Mouse (Mus musculus) embryonic stem cell, embryonic (primary cell): ENCODE measurements around the gene Lrrc8e.

Source experiments
- CTCF ChIA-PET, 4 experiments: fragments of 300-600 bp in 2 of 4; fragments of 350-600 bp in 2 of 4; sonication (Branson Sonifier 250); formaldehyde crosslinking; loops; one replicate each; lab custom pipeline; 2022; ENCODE audit warnings: inconsistent platforms in 2 of 4; lab: Charles Lee
- POLR2A ChIA-PET, 4 experiments: fragments of 300-600 bp in 2 of 4; fragments of 350-600 bp in 2 of 4; sonication (Branson Sonifier 250); formaldehyde crosslinking; loops; one replicate each; lab custom pipeline; 2022; ENCODE audit warnings: antibody characterized with exemption in 4 of 4, inconsistent platforms in 1 of 4; lab: Charles Lee

Gene Lrrc8e

GRCm38 (mm10) chr8:4226739-4227347 lies at the start of gene Lrrc8e:
Gene Lrrc8e, plus strand, starts transcription at chr8:4226827.
- CTCF ChIA-PET: interaction anchor here in 2 of 4 experiments (0.7 to 2.2 kb wide), 6 partner anchors 9 to 34 kb away, joined by 3 to 6 read pairs (median 4); partner anchors contain the start of genes Map2k7 (in 1 of the 2) and Prr36 (in 1 of the 2)
- POLR2A ChIA-PET: interaction anchor here (0.5 to 4.9 kb wide), 19 partner anchors 10 to 649 kb away, joined by 3 to 47 read pairs (median 4); partner anchors contain the start of genes Gm49320 (in 3 of the 4), Map2k7 (in 3 of the 4) and Prr36 (in 2 of the 4)

- ChIA-PET POLR2A (interaction anchor here in 2 of 4 experiments (0.7 to 1.2 kb wide), 2 partner anchors 9 to 18 kb away, joined by 3 to 5 read pairs; no protein-coding TSS in a partner anchor), CTCF (interaction anchor here in 2 of 4 experiments (0.7 to 0.9 kb wide), 2 partner anchors 9 to 34 kb away, joined by 3 read pairs; partner anchors contain the start of gene Prr36 (in 1 of the 2))
Observed at GRCm38 (mm10) chr8:4183409-4183808, 43.2 kb upstream of the Lrrc8e start.

GRCm38 (mm10) chr8:4186151-4186550 lies 40.5 kb upstream of the Lrrc8e start:
- ChIA-PET POLR2A (interaction anchor here in 2 of 4 experiments (0.7 to 1.5 kb wide), 2 partner anchors 20 to 175 kb away, joined by 3 to 4 read pairs; no protein-coding TSS in a partner anchor), CTCF (interaction anchor here in 1 of 4 experiments (0.8 kb wide), 1 partner anchor 46 kb away, joined by 3 read pairs; no protein-coding TSS in a partner anchor)

GRCm38 (mm10) chr8:4188605-4189004 lies 38.0 kb upstream of the Lrrc8e start:
- POLR2A ChIA-PET: no interaction called here
- CTCF ChIA-PET: interaction anchor here in 2 of 4 experiments (1.0 to 2.0 kb wide), 2 partner anchors 17 kb away, joined by 3 to 5 read pairs; no protein-coding TSS in a partner anchor

- POLR2A ChIA-PET: no interaction called here
- CTCF ChIA-PET: interaction anchor here in 1 of 4 experiments (0.6 kb wide), 1 partner anchor 518 kb away, joined by 6 read pairs; no protein-coding TSS in a partner anchor
Observed at GRCm38 (mm10) chr8:4189031-4189722, 37.5 kb upstream of the Lrrc8e start.

GRCm38 (mm10) chr8:4192305-4192704 lies 34.3 kb upstream of the Lrrc8e start:
- POLR2A ChIA-PET: interaction anchor here (0.6 to 4.9 kb wide), 33 partner anchors 8 to 516 kb away, joined by 3 to 30 read pairs (median 4); partner anchors contain the start of genes Gm49320 (in 2 of the 4), Map2k7 (in 2 of the 4), Ctxn1 (in 1 of the 4) and Evi5l (in 1 of the 4)
- CTCF ChIA-PET: interaction anchor here (0.6 to 4.1 kb wide), 28 partner anchors 9 to 474 kb away, joined by 3 to 39 read pairs (median 5); partner anchors contain the start of genes Ctxn1 (in 2 of the 4), Evi5l (in 2 of the 4), Gm49320 (in 2 of the 4) and Map2k7 (in 2 of the 4)

GRCm38 (mm10) chr8:4192807-4193587 lies 33.6 kb upstream of the Lrrc8e start:
- POLR2A ChIA-PET: interaction anchor here (0.5 to 4.9 kb wide), 49 partner anchors 8 to 613 kb away, joined by 3 to 30 read pairs (median 4); partner anchors contain the start of genes Gm49320 (in 2 of the 4), Map2k7 (in 2 of the 4), Ctxn1 (in 1 of the 4) and Evi5l (in 1 of the 4)
- CTCF ChIA-PET: interaction anchor here (0.6 to 4.1 kb wide), 58 partner anchors 9 to 634 kb away, joined by 3 to 39 read pairs (median 4); partner anchors contain the start of genes Gm49320 (in 3 of the 4), Map2k7 (in 3 of the 4), Ctxn1 (in 2 of the 4) and Evi5l (in 2 of the 4)

- POLR2A ChIA-PET: interaction anchor here (0.5 to 4.9 kb wide), 34 partner anchors 8 to 613 kb away, joined by 3 to 30 read pairs (median 4); partner anchors contain the start of genes Ctxn1 (in 1 of the 4), Evi5l (in 1 of the 4), Gm49320 (in 1 of the 4) and Map2k7 (in 1 of the 4)
Observed at GRCm38 (mm10) chr8:4193588-4193894, 33.1 kb upstream of the Lrrc8e start.

GRCm38 (mm10) chr8:4201321-4201720 lies 25.3 kb upstream of the Lrrc8e start:
- POLR2A ChIA-PET: interaction anchor here in 3 of 4 experiments (0.6 to 1.6 kb wide), 4 partner anchors 8 to 44 kb away, joined by 3 to 4 read pairs (median 4); no protein-coding TSS in a partner anchor

More at GRCm38 (mm10) chr8:4193588-4193894, 33.1 kb upstream of the Lrrc8e start:
- CTCF ChIA-PET: interaction anchor here (0.6 to 4.1 kb wide), 50 partner anchors 8 to 634 kb away, joined by 3 to 39 read pairs (median 4); partner anchors contain the start of genes Gm49320 (in 3 of the 4), Map2k7 (in 3 of the 4), Ctxn1 (in 2 of the 4) and Evi5l (in 1 of the 4)

GRCm38 (mm10) chr8:4205246-4206123 lies 21.1 kb upstream of the Lrrc8e start:
- CTCF ChIA-PET: interaction anchor here (0.6 to 3.2 kb wide), 37 partner anchors 9 to 487 kb away, joined by 3 to 39 read pairs (median 4); partner anchors contain the start of genes Prr36 (in 2 of the 4), Ctxn1 (in 1 of the 4), Gm49320 (in 1 of the 4) and Map2k7 (in 1 of the 4)
- POLR2A ChIA-PET: interaction anchor here (0.6 to 3.1 kb wide), 29 partner anchors 9 to 516 kb away, joined by 3 to 51 read pairs (median 5); partner anchors contain the start of genes Gm49320 (in 4 of the 4), Map2k7 (in 4 of the 4), Evi5l (in 3 of the 4) and Lrrc8e (in 3 of the 4)

More at GRCm38 (mm10) chr8:4201321-4201720, 25.3 kb upstream of the Lrrc8e start:
- CTCF ChIA-PET: interaction anchor here in 3 of 4 experiments (0.5 to 2.8 kb wide), 3 partner anchors 8 to 59 kb away, joined by 3 to 10 read pairs (median 4); no protein-coding TSS in a partner anchor

GRCm38 (mm10) chr8:4206182-4207015 lies 20.2 kb upstream of the Lrrc8e start:
- ChIA-PET POLR2A (interaction anchor here (0.6 to 3.1 kb wide), 33 partner anchors 9 to 786 kb away, joined by 3 to 51 read pairs (median 5); partner anchors contain the start of genes Gm49320 (in 4 of the 4), Map2k7 (in 4 of the 4), Prr36 (in 3 of the 4) and Evi5l (in 2 of the 4)), CTCF (interaction anchor here (0.6 to 3.2 kb wide), 32 partner anchors 8 to 488 kb away, joined by 3 to 39 read pairs (median 4); partner anchors contain the start of genes Gm49320 (in 2 of the 4), Map2k7 (in 2 of the 4), Prr36 (in 2 of the 4) and Ctxn1 (in 1 of the 4))

- POLR2A ChIA-PET: interaction anchor here (0.6 to 3.1 kb wide), 18 partner anchors 9 to 786 kb away, joined by 3 to 51 read pairs (median 8); partner anchors contain the start of genes Prr36 (in 3 of the 4), Evi5l (in 2 of the 4), Gm49320 (in 2 of the 4) and Map2k7 (in 2 of the 4)
- CTCF ChIA-PET: interaction anchor here (1.0 to 3.2 kb wide), 13 partner anchors 10 to 163 kb away, joined by 3 to 39 read pairs (median 6); partner anchors contain the start of genes Gm49320 (in 2 of the 4), Map2k7 (in 2 of the 4) and Prr36 (in 2 of the 4)
Observed at GRCm38 (mm10) chr8:4207016-4207350, 19.6 kb upstream of the Lrrc8e start.

GRCm38 (mm10) chr8:4211097-4211496 lies 15.5 kb upstream of the Lrrc8e start:
- ChIA-PET POLR2A (interaction anchor here in 2 of 4 experiments (0.9 to 1.6 kb wide), 4 partner anchors 13 to 45 kb away, joined by 3 to 5 read pairs (median 3); partner anchors contain the start of gene Lrrc8e (in 1 of the 2)), CTCF (no interaction called here)

- CTCF ChIA-PET: interaction anchor here in 3 of 4 experiments (0.6 to 1.6 kb wide), 6 partner anchors 19 to 737 kb away, joined by 3 to 6 read pairs (median 4); no protein-coding TSS in a partner anchor
- POLR2A ChIA-PET: interaction anchor here in 3 of 4 experiments (0.7 to 1.5 kb wide), 9 partner anchors 11 to 614 kb away, joined by 3 to 5 read pairs (median 3); partner anchors contain the start of genes Gm49320 (in 2 of the 3), Map2k7 (in 2 of the 3) and Evi5l (in 1 of the 3)
Observed at GRCm38 (mm10) chr8:4212809-4213209, 13.8 kb upstream of the Lrrc8e start.
